Mouse (Mus musculus) heart, embryonic 16.5 days (tissue): ENCODE measurements around the gene Aurkaip1. TPM values are rescaled to one million over a fixed set of nuclear protein-coding genes. Genes with fewer than 3 reads are reported as not detected.

Source experiments
- ATAC-seq: fragments of 200-750 bp; cut with Nextera tagmentation; replicated peaks from 2 replicates; pipeline ENCODE4 v1.8.0; 2017; ENCODE audit warnings: moderate number of reproducible peaks; ENCODE audit not compliant: insufficient read depth, low FRiP score; ENCODE audit errors: extremely low read depth
- H3K27ac ChIP-seq: fragments of 300-500 bp; sonication (generic); 2 replicates; pipeline ENCODE4 v1.5.1; 2014; ENCODE audit warnings: mild to moderate bottlenecking, low read length, control low read depth, moderate library complexity
- H3K27me3 ChIP-seq: fragments of 300-500 bp; sonication (generic); 2 replicates; pipeline ENCODE4 v1.6.1; 2014; ENCODE audit warnings: low read length, mixed read lengths; ENCODE audit not compliant: control insufficient read depth, insufficient read depth
- H3K36me3 ChIP-seq: fragments of 300-500 bp; sonication (generic); 2 replicates; pipeline ENCODE4 v1.6.1; 2014; ENCODE audit not compliant: control insufficient read depth, insufficient read depth
- H3K4me1 ChIP-seq: fragments of 300-500 bp; sonication (generic); 2 replicates; pipeline ENCODE4 v1.6.1; 2014; ENCODE audit warnings: low read length, mixed read lengths; ENCODE audit not compliant: control insufficient read depth, insufficient read depth
- H3K4me2 ChIP-seq: fragments of 300-500 bp; sonication (generic); 2 replicates; pipeline ENCODE4 v1.6.1; 2014; ENCODE audit warnings: low read depth, mild to moderate bottlenecking, control low read depth, low read length
- H3K4me3 ChIP-seq: fragments of 300-500 bp; sonication (generic); 2 replicates; pipeline ENCODE4 v1.5.1; 2014; ENCODE audit warnings: mild to moderate bottlenecking, control low read depth, low read length
- H3K9ac ChIP-seq: fragments of 300-500 bp; sonication (generic); 2 replicates; pipeline ENCODE4 v1.6.1; 2014; ENCODE audit warnings: low read length, control low read depth
- H3K9me3 ChIP-seq: fragments of 300-500 bp; sonication (generic); replicated peaks from 2 replicates; pipeline ENCODE4 v1.6.1; 2016; ENCODE audit warnings: low read length; ENCODE audit not compliant: control insufficient read depth
- WGBS: fragments of 180-500 bp; shearing (Covaris S2); extraction: QIAGEN DNeasy Blood & Tissue Kit; methylation state at CpG from one replicate; pipeline ENCODE4 v1.1.7; 2014; 5-methylcytosine and 5-hydroxymethylcytosine counted together
- polyA plus RNA-seq: library from polyadenylated mRNA; unstranded; fragments of >200 nt; fragmentation: Nextera tagmentation; extraction: Ambion mirVana; gene quantifications from 2 replicates; pipeline ENCODE4 v1.2.1, GENCODE M21; 2015

Gene Aurkaip1
- polyA plus RNA-seq, 1 experiment from 2014 or later = 124 TPM

DNA sequence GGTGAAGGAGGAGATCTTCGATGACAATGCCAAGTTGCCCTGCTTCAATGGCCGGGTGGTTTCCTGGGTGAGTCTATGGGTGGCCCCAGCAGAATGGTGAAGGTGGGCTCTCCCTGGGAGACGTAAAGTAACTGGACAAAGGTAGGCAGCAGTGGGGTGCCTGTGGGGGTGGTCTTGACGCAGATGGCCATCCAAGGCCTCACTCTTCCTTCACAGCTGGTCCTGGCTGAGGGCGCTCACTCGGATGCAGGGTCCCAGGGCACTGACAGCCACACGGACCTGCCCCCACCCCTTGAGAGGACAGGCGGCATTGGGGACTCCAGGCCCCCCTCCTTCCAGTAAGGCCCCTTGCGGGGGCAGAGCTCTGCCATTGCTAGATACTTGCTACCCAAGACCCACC is 22.3 kb downstream of the Aurkaip1 start:
- WGBS = 92% methylated on average over 9 of the region's 9 CpGs
- H3K27ac ChIP-seq = no peak overlapping the region
- no peak overlapping the region for H3K4me2 ChIP-seq
- no peak overlapping the region for H3K4me3 ChIP-seq
- peaks cover 21% of the 10 kb centered on the region for H3K36me3 ChIP-seq
- no peak for ATAC-seq
- no peaks in the 10 kb centered on the region for H3K9me3 ChIP-seq
- no peaks in the 10 kb centered on the region for H3K27me3 ChIP-seq
- peaks cover 17% of the 10 kb centered on the region for H3K4me1 ChIP-seq
- H3K9ac ChIP-seq = no peak overlapping the region

DNA sequence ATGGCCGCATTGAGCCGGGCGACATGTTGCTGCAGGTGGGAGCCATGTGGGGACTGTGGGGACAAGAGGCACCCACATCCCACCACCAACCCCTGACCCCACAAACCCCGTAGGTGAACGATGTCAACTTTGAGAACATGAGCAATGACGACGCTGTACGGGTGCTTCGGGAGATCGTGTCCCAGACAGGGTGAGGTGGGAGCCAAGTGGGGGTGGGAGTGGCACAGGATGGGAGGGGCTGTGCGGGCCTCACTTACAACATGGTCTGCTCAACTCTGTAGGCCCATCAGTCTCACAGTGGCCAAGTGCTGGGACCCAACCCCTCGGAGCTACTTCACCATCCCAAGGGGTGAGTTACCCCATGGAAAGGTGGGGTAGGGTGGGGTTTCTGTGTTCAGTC is 23.9 kb downstream of the Aurkaip1 start:
- H3K9me3 ChIP-seq = no peaks in the 10 kb centered on the region
- H3K27me3 ChIP-seq = no peaks in the 10 kb centered on the region
- no peak overlapping the region for H3K27ac ChIP-seq
- H3K4me1 ChIP-seq = peaks cover 3% of the 10 kb centered on the region
- H3K36me3 ChIP-seq = peaks cover 23% of the 10 kb centered on the region
- no peak overlapping the region for H3K4me2 ChIP-seq
- WGBS = 92% methylated on average over 12 of the region's 12 CpGs
- H3K9ac ChIP-seq = no peak overlapping the region
- H3K4me3 ChIP-seq = no peak overlapping the region
- ATAC-seq = no peak

- H3K4me1 ChIP-seq = peaks cover 3% of the 10 kb centered on the region
- H3K4me3 ChIP-seq = no peak overlapping the region
- no peak overlapping the region for H3K9ac ChIP-seq
- no peaks in the 10 kb centered on the region for H3K27me3 ChIP-seq
- H3K27ac ChIP-seq = no peak overlapping the region
- H3K4me2 ChIP-seq = no peak overlapping the region
- no peak for ATAC-seq
- 89% methylated on average over 12 of the region's 12 CpGs for WGBS
- no peaks in the 10 kb centered on the region for H3K9me3 ChIP-seq
- H3K36me3 ChIP-seq = peaks cover 23% of the 10 kb centered on the region
Measured at GRCm38 (mm10) chr4:155856071-155856470, 25.0 kb downstream of the Aurkaip1 start.

- WGBS = 72% methylated on average over 3 of the region's 3 CpGs
Measured at GRCm38 (mm10) chr4:155856881-155857280, 25.8 kb downstream of the Aurkaip1 start.

DNA sequence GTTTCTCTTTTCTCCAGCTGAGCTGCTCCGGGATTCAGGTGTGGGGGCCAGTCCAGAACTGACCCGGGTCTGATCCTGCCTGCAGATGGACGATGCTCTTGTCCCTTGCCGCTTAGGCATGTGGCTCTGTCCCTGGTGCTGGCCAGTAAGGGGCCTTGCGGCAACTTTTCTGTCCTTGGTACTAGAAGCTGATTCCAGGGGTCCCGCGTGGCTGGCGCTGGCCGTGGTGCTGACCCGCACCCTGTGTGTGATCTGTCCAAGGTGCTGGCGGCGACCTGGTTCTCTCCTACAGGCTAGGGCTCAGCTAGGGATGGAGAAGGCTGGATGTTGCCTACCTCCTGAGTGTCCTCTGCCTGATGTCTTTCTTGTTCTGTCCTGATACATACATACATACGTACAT is 28.2 kb downstream of the Aurkaip1 start:
- H3K27ac ChIP-seq = no peak overlapping the region
- no peak overlapping the region for H3K4me2 ChIP-seq
- peaks cover 22% of the 10 kb centered on the region for H3K36me3 ChIP-seq
- no peaks in the 10 kb centered on the region for H3K4me1 ChIP-seq
- ATAC-seq = peak; percentile 42; the same call in 1 of the 2 replicates
- 13% methylated on average over 13 of the region's 13 CpGs for WGBS
- no peak overlapping the region for H3K9ac ChIP-seq
- H3K4me3 ChIP-seq = no peak overlapping the region
- H3K9me3 ChIP-seq = no peaks in the 10 kb centered on the region
- no peaks in the 10 kb centered on the region for H3K27me3 ChIP-seq

More at GRCm38 (mm10) chr4:155856881-155857280, 25.8 kb downstream of the Aurkaip1 start:
- Histone ChIP-seq H3K9ac (no peak overlapping the region), H3K9me3 (no peaks in the 10 kb centered on the region), H3K4me2 (no peak overlapping the region), H3K36me3 (peaks cover 23% of the 10 kb centered on the region), H3K4me1 (peaks cover under 1% of the 10 kb centered on the region), H3K27ac (no peak overlapping the region), H3K4me3 (no peak overlapping the region), H3K27me3 (no peaks in the 10 kb centered on the region)
- no peak for ATAC-seq

DNA sequence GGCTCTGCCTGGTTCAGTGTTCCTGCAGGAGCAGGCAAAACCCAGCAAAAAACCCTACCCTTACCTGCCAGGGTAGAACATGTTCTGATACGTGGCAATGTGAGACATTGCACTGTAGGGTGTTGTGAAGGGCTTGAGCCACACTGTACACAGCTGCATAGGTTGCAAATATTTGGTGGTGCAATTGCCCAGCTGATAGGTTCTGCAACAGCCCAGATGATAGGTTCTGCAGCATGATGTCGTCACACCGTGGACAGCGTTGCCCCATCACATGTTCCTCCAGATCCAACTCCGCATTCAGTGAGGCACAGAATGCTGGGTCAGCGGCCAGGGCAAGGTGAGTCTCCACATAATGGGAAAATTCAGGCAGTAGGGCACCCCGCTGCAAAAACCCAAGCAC is 30.7 kb downstream of the Aurkaip1 start:
- Histone ChIP-seq H3K9me3 (no peaks in the 10 kb centered on the region), H3K4me3 (no peak overlapping the region), H3K36me3 (peaks cover 13% of the 10 kb centered on the region), H3K4me2 (no peak overlapping the region), H3K9ac (no peak overlapping the region), H3K27me3 (no peaks in the 10 kb centered on the region), H3K27ac (no peak overlapping the region), H3K4me1 (no peaks in the 10 kb centered on the region)
- WGBS = 85% methylated on average over 7 of the region's 7 CpGs
- ATAC-seq = no peak

DNA sequence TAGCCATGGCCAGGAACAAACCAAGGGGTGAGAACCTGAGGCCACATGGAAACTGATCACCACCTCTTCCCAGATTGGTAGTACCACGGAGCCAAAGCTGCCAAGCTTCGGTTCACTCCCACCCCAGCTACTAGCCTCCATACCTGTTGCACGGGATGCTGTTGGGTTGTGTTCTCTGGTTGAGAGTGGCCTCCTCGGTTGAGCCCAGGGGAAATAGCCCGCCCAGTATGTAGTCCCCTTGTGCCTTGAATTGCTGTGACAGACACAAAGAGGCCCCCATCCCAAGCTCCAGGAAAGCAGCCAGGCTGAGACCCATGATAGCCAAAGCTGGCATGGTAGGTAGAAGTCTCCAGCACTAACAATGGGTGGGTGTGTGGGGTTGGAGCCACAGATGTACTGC is 31.9 kb downstream of the Aurkaip1 start, which contains the start of gene Tas1r3:
Gene Tas1r3 (minus strand): TSS at position 362 of the 400 bp plus-strand sequence.
- 71% methylated on average over 5 of the region's 5 CpGs for WGBS
- H3K4me1 ChIP-seq = no peaks in the 10 kb centered on the region
- no peak within 1 kb of the TSS for H3K9ac ChIP-seq
- H3K9me3 ChIP-seq = no peaks in the 10 kb centered on the region
- no peak within 1 kb of the TSS for H3K4me2 ChIP-seq
- no peaks in the 10 kb centered on the region for H3K27me3 ChIP-seq
- H3K36me3 ChIP-seq = peaks cover 14% of the 10 kb centered on the region
- no peak for ATAC-seq
- no peak within 1 kb of the TSS for H3K27ac ChIP-seq
- H3K4me3 ChIP-seq = no peak within 1 kb of the TSS

GRCm38 (mm10) chr4:155868614-155869298 is 37.7 kb downstream of the Aurkaip1 start:
- H3K9ac ChIP-seq = peak overlapping the region; percentile 68
- 8% methylated on average over 22 of the region's 22 CpGs for WGBS
- H3K27ac ChIP-seq = no peak overlapping the region
- H3K36me3 ChIP-seq = peaks cover 20% of the 10 kb centered on the region
- peaks cover 15% of the 10 kb centered on the region for H3K4me1 ChIP-seq
- peak overlapping the region; percentile 70 for H3K4me3 ChIP-seq
- peak overlapping the region; percentile 89 for H3K4me2 ChIP-seq
- no peaks in the 10 kb centered on the region for H3K27me3 ChIP-seq
- no peaks in the 10 kb centered on the region for H3K9me3 ChIP-seq
- ATAC-seq = peak; percentile 23

DNA sequence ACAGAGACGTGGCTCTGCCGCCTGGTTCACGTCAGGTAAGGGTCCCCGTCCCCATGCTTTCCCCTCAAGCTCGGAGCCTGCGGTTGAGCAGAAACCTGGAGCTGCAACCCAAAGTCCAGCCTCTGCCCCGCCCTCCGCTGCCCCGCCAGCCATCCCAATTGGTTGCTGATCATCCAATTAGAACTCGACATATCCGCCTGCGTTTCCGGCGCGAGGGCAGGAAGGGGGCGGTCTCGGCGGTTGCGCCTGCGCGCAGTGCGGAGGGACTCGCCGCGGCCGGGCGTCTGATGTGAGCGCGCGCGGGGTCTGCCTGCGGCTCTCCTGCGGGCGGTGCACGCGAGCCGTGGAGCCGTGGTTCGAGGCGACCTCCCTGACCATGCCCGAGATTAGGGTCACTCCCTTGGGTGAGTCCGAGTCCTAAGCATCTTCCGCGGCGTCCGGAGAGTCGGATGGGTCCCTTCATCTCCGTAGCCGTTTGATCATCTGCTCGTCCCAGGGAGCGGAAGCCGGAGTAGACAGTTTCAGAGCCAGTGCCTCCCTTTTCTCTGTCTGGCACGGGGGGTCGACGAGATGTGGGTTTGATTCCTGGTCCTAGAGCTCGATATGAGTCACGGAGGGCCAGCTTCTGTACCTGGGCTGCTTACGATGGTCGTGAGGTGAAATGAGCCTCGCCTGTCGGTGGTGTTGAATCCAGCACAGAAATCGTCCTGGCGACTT is 38.4 kb downstream of the Aurkaip1 start, which contains the start of the genes Cptp and Ints11:
Gene Cptp (minus strand): TSS at position 124 of the 717 bp plus-strand sequence.
Gene Ints11 (plus strand): TSS at position 230 of the 717 bp plus-strand sequence.
- H3K4me2 ChIP-seq = peak within 1 kb of the TSS; percentile 89
- peak within 1 kb of the TSS; percentile 83 for H3K9ac ChIP-seq
- H3K9me3 ChIP-seq = no peaks in the 10 kb centered on the region
- peaks cover 15% of the 10 kb centered on the region for H3K4me1 ChIP-seq
- peak; percentile 97 for ATAC-seq
- H3K27ac ChIP-seq = peak within 1 kb of the TSS; percentile 8; the same call in 1 of the 2 replicates
- under 1% methylated on average over 60 of the region's 63 CpGs for WGBS
- peaks cover 23% of the 10 kb centered on the region for H3K36me3 ChIP-seq
- H3K4me3 ChIP-seq = peak within 1 kb of the TSS; percentile 70
- H3K27me3 ChIP-seq = no peaks in the 10 kb centered on the region
